Mouse (Mus musculus) ES-Bruce4 (cell line): ENCODE measurements at regions not wholly inside any gene's neighbourhood (a gene's known extent, or its start where the extent isn't known, plus 50 kb on each side); places are given as distances from the start of the nearest gene placed in this dataset.

Experiments
- CTCF ChIP-seq: IDR thresholded peaks from one replicate; pipeline ENCODE4 v1.8.1; 2011; ENCODE audit warnings: low read depth, low read length
- POLR2A ChIP-seq: IDR thresholded peaks from one replicate; pipeline ENCODE4 v1.8.1; 2011; ENCODE audit warnings: low read length; ENCODE audit not compliant: insufficient read depth

DNA sequence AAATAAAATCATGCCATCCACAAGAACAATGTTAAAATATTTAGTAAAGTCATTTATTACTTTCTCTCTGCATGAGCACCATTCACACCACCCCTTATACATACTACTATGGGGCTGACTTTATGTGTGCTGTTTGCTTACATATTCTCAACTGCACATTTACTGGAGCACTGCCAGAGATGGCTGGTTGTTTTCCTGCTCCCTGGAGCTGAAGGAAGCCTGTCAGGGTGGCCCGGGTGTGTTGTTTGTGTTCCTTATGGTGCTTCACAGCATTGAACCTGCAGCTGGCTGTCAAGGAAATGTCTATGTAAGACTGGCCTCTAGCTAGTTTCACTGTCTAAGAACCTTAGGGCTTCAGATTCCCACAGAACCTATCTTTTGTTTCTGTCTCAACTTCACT is 97.8 kb upstream of the Adgra3 start:
- TF ChIP-seq CTCF (no peak), POLR2A (no peak)
